Mouse (Mus musculus): ENCODE results near the gene Tmcc3. TPM values are rescaled to one million over a fixed set of nuclear protein-coding genes. Genes with fewer than 3 reads are reported as not detected.
A peak's percentile ranks its signal among the peaks of the same experiment; 100 is the strongest.

Tmcc3 gene
- total and polyA plus RNA-seq, 3 experiments = 11.3 to 30.1 (median 23.1) TPM

- peaks cover 2% of the 10 kb centered on the region for H3K9me3 ChIP-seq (replicated peaks; ENCODE audit: low read length)
- H3K27ac ChIP-seq (ENCODE audit: insufficient read depth, low read depth) = no peak overlapping the region
- no peak overlapping the region for H3K4me2 ChIP-seq (ENCODE audit: insufficient read depth, low read depth, poor library complexity, severe bottlenecking)
- no peaks in the 10 kb centered on the region; the same call in 1 of the 2 replicates for H3K79me2 ChIP-seq (replicated peaks; ENCODE audit: control insufficient read depth, extremely low read depth, insufficient read depth, poor library complexity, severe bottlenecking)
- DNase-seq (ENCODE audit: extremely low read depth) = no peak
- peaks cover 24 to 45% of the 10 kb centered on the region in 2 experiments for H3K4me1 ChIP-seq (ENCODE audit: control insufficient read depth in 1 of 2, insufficient read depth in 2 of 2)
- TF ChIP-seq HCFC1 (IDR thresholded peaks at IDR 0.05; ENCODE audit: low read depth, low read length) (no peak), MAFK (IDR thresholded peaks at IDR 0.05; ENCODE audit: insufficient replicate concordance, low read length) (no peak), POLR2A (IDR thresholded peaks at IDR 0.05; ENCODE audit: low read depth, low read length) (no peak), JUND (conservative IDR thresholded peaks at IDR 0.05; ENCODE audit: low read depth, low read length) (no peak), ZMIZ1 (IDR thresholded peaks at IDR 0.05; ENCODE audit: low read depth, low read length) (no peak), ZKSCAN1 (IDR thresholded peaks at IDR 0.05; ENCODE audit: borderline replicate concordance, low read depth, low read length) (no peak), TCF12 (IDR thresholded peaks at IDR 0.05; ENCODE audit: low read depth, low read length) (no peak)
- H3K36me3 ChIP-seq (replicated peaks in 1 of 2; ENCODE audit: control insufficient read depth in 1 of 2, insufficient read depth in 1 of 2, low read length in 1 of 2) = peaks cover 19 to 43% of the 10 kb centered on the region in 2 experiments
- in situ Hi-C loops (cut with MboI; ENCODE audit: low pct_ligation_motif_present, low pct_unique_long_range_greater_than_20kb, low sequenced_read_pairs) = no loop called here
- dilution Hi-C loops (cut with MboI; ENCODE audit: extremely low pct_ligation_motif_present, extremely low pct_unique_long_range_greater_than_20kb, low sequenced_read_pairs) = no loop called here
- H3K4me3 ChIP-seq (replicated peaks in 1 of 3; ENCODE audit: low read depth in 2 of 3, low read length in 2 of 3, poor library complexity in 1 of 3) = no peak overlapping the region
- H3K9ac ChIP-seq (ENCODE audit: insufficient read depth, low read depth) = no peak overlapping the region
- no peaks in the 10 kb centered on the region for H3K27me3 ChIP-seq (replicated peaks)
Observed at GRCm38 (mm10) chr10:94551511-94551910, 239.8 kb downstream of the Tmcc3 start.

GRCm38 (mm10) chr10:94551924-94552523 lies 240.3 kb downstream of the Tmcc3 start:
- in situ Hi-C loops (cut with MboI; ENCODE audit: low pct_ligation_motif_present, low pct_unique_long_range_greater_than_20kb, low sequenced_read_pairs) = no loop called here
- DNase-seq (ENCODE audit: extremely low read depth) = peak; percentile 25
- peaks cover 24 to 45% of the 10 kb centered on the region in 2 experiments for H3K4me1 ChIP-seq (ENCODE audit: control insufficient read depth in 1 of 2, insufficient read depth in 2 of 2)
- no peak overlapping the region for H3K27ac ChIP-seq (ENCODE audit: insufficient read depth, low read depth)
- peaks cover 2% of the 10 kb centered on the region for H3K9me3 ChIP-seq (replicated peaks; ENCODE audit: low read length)
- TF ChIP-seq CHD1 (IDR thresholded peaks at IDR 0.05; ENCODE audit: low read depth, low read length) = no peak
- no peak for TF ChIP-seq ZNF384 (IDR thresholded peaks at IDR 0.05; ENCODE audit: low read depth, low read length)
- TF ChIP-seq ETS1 (conservative IDR thresholded peaks at IDR 0.05; ENCODE audit: low read depth, low read length) = 0 out of 2 replicates have a peak, but pooled peaks have one; percentile 18
- TF ChIP-seq BHLHE40 (IDR thresholded peaks at IDR 0.05; ENCODE audit: low read depth, low read length) = peak; percentile 78
- H3K36me3 ChIP-seq (replicated peaks in 1 of 2; ENCODE audit: control insufficient read depth in 1 of 2, insufficient read depth in 1 of 2, low read length in 1 of 2) = peaks cover 19 to 40% of the 10 kb centered on the region in 2 experiments
- H3K9ac ChIP-seq (ENCODE audit: insufficient read depth, low read depth) = no peak overlapping the region
- no peak overlapping the region for H3K4me3 ChIP-seq (replicated peaks in 1 of 3; ENCODE audit: low read depth in 2 of 3, low read length in 2 of 3, poor library complexity in 1 of 3)
- no peak overlapping the region for H3K4me2 ChIP-seq (ENCODE audit: insufficient read depth, low read depth, poor library complexity, severe bottlenecking)
- no peaks in the 10 kb centered on the region; the same call in 1 of the 2 replicates for H3K79me2 ChIP-seq (replicated peaks; ENCODE audit: control insufficient read depth, extremely low read depth, insufficient read depth, poor library complexity, severe bottlenecking)
- dilution Hi-C loops (cut with MboI; ENCODE audit: extremely low pct_ligation_motif_present, extremely low pct_unique_long_range_greater_than_20kb, low sequenced_read_pairs) = no loop called here
- no peaks in the 10 kb centered on the region for H3K27me3 ChIP-seq (replicated peaks)

GRCm38 (mm10) chr10:94555394-94555793 lies 243.6 kb downstream of the Tmcc3 start:
- Histone ChIP-seq H3K4me1 (ENCODE audit: control insufficient read depth in 1 of 2, insufficient read depth in 2 of 2) (peaks cover 13 to 29% of the 10 kb centered on the region in 2 experiments), H3K27me3 (replicated peaks) (no peaks in the 10 kb centered on the region), H3K27ac (ENCODE audit: insufficient read depth, low read depth) (no peak overlapping the region), H3K4me3 (replicated peaks in 1 of 3; ENCODE audit: low read depth in 2 of 3, low read length in 2 of 3, poor library complexity in 1 of 3) (no peak overlapping the region), H3K36me3 (replicated peaks in 1 of 2; ENCODE audit: control insufficient read depth in 1 of 2, insufficient read depth in 1 of 2, low read length in 1 of 2) (peaks cover 24 to 46% of the 10 kb centered on the region in 2 experiments), H3K9me3 (replicated peaks; ENCODE audit: low read length) (no peaks in the 10 kb centered on the region), H3K79me2 (replicated peaks; ENCODE audit: control insufficient read depth, extremely low read depth, insufficient read depth, poor library complexity, severe bottlenecking) (no peaks in the 10 kb centered on the region; the same call in 1 of the 2 replicates), H3K9ac (ENCODE audit: insufficient read depth, low read depth) (no peak overlapping the region), H3K4me2 (ENCODE audit: insufficient read depth, low read depth, poor library complexity, severe bottlenecking) (no peak overlapping the region)
- in situ Hi-C loops (cut with MboI; ENCODE audit: low pct_ligation_motif_present, low pct_unique_long_range_greater_than_20kb, low sequenced_read_pairs) (no loop called here), dilution Hi-C loops (cut with MboI; ENCODE audit: extremely low pct_ligation_motif_present, extremely low pct_unique_long_range_greater_than_20kb, low sequenced_read_pairs) (no loop called here)
- no peak for TF ChIP-seq ZNF384 (IDR thresholded peaks at IDR 0.05; ENCODE audit: low read depth, low read length)
- DNase-seq (ENCODE audit: extremely low read depth) = no peak
